Mouse (Mus musculus): ENCODE data around the gene Syndig1. TPM values are rescaled to one million over a fixed set of nuclear protein-coding genes. Genes with fewer than 3 reads are reported as not detected.

Syndig1 gene
- polyA plus RNA-seq (2012; rRNA removed), result 6.1 and 9.9 TPM in 2 replicates

- 71% methylated on average over 2 of the region's 2 CpGs for whole genome bisulfite sequencing
- DNase-seq (ENCODE audit: low read depth, low spot score), result no peak
Observed at GRCm38 (mm10) chr2:149828911-149829310, at the start of gene Syndig1. Gene Syndig1, plus strand, starts transcription at chr2:149829211.

DNA sequence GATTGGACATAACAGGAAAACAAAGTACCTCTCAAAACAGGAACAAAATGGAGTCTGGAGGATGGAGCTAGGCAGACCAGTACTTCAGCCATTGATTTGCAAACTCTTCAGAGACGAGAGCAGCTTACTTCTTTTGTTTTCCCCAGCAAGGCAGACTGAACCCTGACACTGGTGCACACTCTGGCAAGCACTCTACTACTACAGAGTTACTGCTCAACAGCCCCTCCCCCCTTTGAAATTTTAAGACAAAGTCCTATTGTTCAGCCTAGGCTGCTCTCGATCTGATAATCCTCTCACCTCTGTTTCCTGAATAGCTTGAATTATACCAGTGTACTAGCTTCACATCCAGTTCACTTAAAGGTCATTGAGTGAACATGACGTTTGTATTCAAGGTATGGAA is 30.4 kb upstream of the Syndig1 start:
- DNase-seq (ENCODE audit: low read depth, low spot score), result no peak
- 10% methylated on average over 3 of the region's 3 CpGs for WGBS

GRCm38 (mm10) chr2:149804599-149805140 is 24.3 kb upstream of the Syndig1 start:
- peak; percentile 73 for DNase-seq (ENCODE audit: low read depth, low spot score)
- WGBS, result 25% methylated on average over 3 of the region's 3 CpGs

DNA sequence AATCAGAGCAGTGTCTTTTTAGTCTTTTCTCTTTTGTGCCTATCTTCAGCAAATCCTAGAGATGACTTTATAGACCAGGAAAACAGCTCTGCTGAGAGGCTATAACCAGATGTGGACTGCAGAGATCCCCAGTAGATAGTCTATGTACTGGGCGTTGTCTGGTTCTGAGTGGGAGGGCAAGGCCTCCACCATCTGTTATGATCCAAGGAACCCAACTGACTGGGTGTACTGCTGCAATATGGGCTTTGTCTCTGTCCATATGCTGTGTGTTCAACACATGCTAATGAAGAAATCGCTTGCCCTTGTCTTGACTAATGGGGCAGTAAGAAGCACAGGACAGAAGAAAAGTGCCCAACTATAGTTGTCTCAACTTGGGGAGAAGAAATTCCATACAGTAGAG is 23.8 kb upstream of the Syndig1 start:
- 56% methylated on average over 2 of the region's 2 CpGs for WGBS
- DNase-seq (ENCODE audit: low read depth, low spot score), result peak; percentile 28

GRCm38 (mm10) chr2:149812899-149813298 is 16.1 kb upstream of the Syndig1 start:
- no peak for DNase-seq (ENCODE audit: low read depth, low spot score)
- WGBS, result 74% methylated on average over 2 of the region's 2 CpGs

GRCm38 (mm10) chr2:149818395-149818794 is 10.6 kb upstream of the Syndig1 start:
- WGBS, result 66% methylated on average over 3 of the region's 3 CpGs
- no peak for DNase-seq (ENCODE audit: low read depth, low spot score)

GRCm38 (mm10) chr2:149819751-149820150 is 9.3 kb upstream of the Syndig1 start:
- 83% methylated on average over 3 of the region's 3 CpGs for WGBS
- DNase-seq (ENCODE audit: low read depth, low spot score), result no peak

GRCm38 (mm10) chr2:149820201-149820600 is 8.8 kb upstream of the Syndig1 start:
- no peak for DNase-seq (ENCODE audit: low read depth, low spot score)
- 38% methylated on average over 2 of the region's 2 CpGs for WGBS

- DNase-seq (ENCODE audit: low read depth, low spot score), result no peak
- whole genome bisulfite sequencing, result 4% methylated on average over 26 of the region's 26 CpGs
Observed at GRCm38 (mm10) chr2:149829955-149830535, 1.0 kb downstream of the Syndig1 start.

DNA sequence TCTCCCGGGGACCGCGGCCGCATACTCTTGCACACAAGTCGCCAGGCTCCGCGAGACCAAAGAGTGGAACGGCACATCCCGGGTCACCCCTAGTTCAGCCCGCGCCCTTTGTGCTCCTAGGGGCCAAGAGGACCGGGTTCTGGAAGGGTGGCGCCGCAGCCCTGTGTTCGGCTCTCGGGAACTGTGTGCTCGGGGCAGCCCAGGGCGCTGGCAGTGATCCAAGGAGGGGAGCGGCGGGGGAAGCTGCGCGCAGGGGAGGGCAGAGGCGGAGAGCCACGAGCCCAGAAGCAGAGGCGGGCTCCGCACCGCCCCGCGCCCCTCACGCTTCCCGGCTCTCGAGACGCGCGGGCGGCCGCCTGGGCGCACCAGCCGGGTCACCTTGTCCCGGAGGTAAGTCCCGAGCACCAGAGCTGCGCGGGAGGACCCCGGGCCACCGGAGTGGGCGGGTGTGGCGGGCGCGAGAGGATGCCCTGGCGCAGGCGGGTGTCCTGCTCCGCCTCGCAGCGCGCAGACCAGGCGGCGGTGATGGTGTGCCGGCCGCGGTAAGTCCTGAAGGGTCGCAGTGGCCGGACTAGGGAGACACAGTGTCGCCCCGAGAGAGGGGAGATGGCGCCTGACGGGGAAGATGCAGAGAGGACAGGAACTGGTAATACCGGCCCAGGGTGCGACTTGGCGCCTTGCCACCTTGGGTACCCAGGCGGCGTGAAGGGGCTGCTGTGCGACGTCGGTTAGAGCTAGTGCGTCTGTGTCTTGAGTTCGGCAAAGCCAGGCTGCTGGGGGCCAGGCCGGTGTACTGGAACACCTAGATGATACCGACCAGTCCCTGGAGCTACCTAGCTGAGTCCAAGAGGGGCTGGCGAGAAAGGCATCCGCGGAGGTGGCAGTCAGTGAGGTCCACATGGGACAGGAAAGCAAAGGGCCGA is 1.8 kb downstream of the Syndig1 start, which contains the start of gene C530025M09Rik:
TSS of gene C530025M09Rik (minus strand) at position 678 of the 923 bp plus-strand sequence.
- DNase-seq (ENCODE audit: low read depth, low spot score), result no peak
- 2% methylated on average over 82 of the region's 82 CpGs for WGBS

DNA sequence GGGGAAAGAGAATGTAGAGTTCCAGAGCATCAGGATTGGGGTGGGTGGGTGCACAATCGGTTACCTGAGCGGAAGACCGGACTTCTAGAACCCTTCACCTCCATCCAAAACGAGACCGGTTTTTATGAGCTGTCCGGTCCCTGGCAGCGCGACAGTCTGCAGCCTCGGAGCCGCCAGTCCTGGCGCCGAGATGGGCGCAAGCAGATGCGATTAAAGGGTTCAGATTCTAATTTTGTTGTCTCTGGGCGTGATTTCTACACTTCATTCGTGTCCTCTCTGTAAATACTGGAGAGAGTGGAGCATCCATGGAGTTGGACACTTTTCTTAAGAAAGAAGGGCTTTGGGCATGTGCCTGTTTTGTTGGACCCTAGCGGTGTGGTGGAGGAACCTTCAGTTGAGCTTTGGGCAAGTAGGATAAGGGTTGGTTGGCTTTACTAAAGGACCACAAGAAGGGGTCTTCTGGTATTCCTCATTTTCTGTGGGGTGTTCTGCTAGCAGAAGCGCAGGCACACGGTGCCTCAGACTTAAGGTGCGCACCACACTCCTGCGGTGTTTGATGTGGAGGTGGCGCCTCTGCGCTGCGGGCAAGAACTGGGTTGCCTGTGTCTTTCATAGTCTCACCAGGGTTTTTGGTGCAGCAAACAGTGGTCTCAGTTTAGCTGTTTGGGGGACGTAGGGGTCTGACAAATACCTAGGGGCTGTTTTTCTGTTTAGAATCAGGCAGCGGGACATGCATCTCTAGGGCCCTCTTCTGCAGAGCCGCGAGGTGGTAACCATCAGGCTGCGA is 2.6 kb downstream of the Syndig1 start:
- WGBS, result 4% methylated on average over 29 of the region's 29 CpGs

GRCm38 (mm10) chr2:149832301-149832700 is 3.3 kb downstream of the Syndig1 start:
- no peak for DNase-seq (ENCODE audit: low read depth, low spot score)
- WGBS, result 16% methylated on average over 5 of the region's 5 CpGs

More for the DNA sequence above, 2.6 kb downstream of the Syndig1 start:
- DNase-seq (ENCODE audit: low read depth, low spot score), result no peak

GRCm38 (mm10) chr2:149835091-149835490 is 6.1 kb downstream of the Syndig1 start:
- 80% methylated on average over 1 of the region's 1 CpGs for WGBS

DNA sequence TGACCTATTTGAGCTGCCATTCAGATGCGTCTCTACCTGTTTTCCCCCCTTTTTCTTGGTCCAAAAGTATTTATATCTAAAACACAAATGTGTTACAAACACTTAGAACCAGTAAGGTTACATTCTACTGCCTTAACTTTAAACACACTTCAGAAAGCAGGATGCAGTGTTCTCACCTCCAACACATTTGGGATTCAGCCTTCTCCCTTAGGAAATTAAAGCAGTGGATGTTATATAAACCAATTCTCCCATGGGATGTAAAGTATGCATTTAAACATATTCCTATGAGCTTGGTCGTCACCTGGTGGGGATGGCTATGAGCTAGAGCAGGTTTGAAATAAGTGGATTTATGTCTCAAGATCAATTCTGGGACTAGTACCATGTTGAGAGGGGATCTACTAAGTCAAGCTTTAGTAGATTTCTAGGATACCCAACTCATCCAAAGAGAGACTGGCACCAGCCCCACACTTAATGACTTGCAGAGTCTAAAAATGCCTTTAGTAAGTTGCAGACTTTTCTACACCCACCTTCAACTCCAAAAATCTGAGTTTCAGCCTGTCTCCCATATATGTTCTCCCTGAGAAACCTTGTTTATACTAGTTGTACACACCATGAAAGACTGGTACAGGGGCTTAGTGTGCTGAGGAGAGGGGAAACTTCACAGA is 7.6 kb downstream of the Syndig1 start:
- no peak for DNase-seq (ENCODE audit: low read depth, low spot score)
- WGBS, result 69% methylated on average over 2 of the region's 2 CpGs

More at GRCm38 (mm10) chr2:149835091-149835490, 6.1 kb downstream of the Syndig1 start:
- no peak for DNase-seq (ENCODE audit: low read depth, low spot score)

GRCm38 (mm10) chr2:149839666-149840065 is 10.7 kb downstream of the Syndig1 start:
- WGBS, result 75% methylated on average over 2 of the region's 2 CpGs
- no peak for DNase-seq (ENCODE audit: low read depth, low spot score)

GRCm38 (mm10) chr2:149844575-149844974 is 15.6 kb downstream of the Syndig1 start:
- no peak for DNase-seq (ENCODE audit: low read depth, low spot score)
- 67% methylated on average over 2 of the region's 2 CpGs for WGBS

GRCm38 (mm10) chr2:149848778-149849177 is 19.8 kb downstream of the Syndig1 start:
- no peak for DNase-seq (ENCODE audit: low read depth, low spot score)
- 41% methylated on average over 4 of the region's 4 CpGs for whole genome bisulfite sequencing

GRCm38 (mm10) chr2:149861002-149861401 is 32.0 kb downstream of the Syndig1 start:
- WGBS, result 87% methylated on average over 3 of the region's 3 CpGs
- DNase-seq (ENCODE audit: low read depth, low spot score), result no peak

DNA sequence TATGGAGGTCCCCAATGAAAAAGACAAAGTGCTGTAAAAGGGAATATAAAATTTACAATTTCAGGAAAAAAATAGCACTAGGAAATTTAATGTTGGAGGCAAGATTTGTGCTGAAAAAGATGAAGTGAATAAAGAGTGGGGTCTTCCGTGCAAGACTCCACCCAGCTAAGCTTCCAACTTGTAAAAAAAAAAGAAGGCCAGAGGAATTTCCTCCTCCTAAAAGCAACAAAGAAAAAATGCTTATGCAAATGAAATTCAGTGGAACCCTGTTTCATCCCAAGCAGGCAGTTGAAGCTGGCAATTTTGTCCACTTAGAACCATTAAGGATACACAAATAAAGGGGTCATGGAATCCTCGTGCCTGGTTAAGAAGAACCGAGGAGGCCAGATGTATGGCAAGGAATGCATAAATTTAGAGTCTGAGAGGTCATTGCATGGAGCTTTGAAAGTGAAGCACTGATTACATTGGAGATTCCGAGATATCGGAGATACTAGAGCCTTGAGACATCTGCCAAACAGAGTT is 37.0 kb downstream of the Syndig1 start:
- DNase-seq (ENCODE audit: low read depth, low spot score), result no peak
- WGBS, result 71% methylated on average over 5 of the region's 5 CpGs
